In genomic region chr13:8134764-8135163, GRCm38 (mm10) we compare ENCODE assay signal across 16 mouse cellular contexts.
"Had no signal": no experiment of that assay in that cellular context is flagged by ENCODE, and none has a peak within 500 bp of the region (broad histone marks: within the 10 kb centered on the region; RNA-seq: fewer than 3 reads in every experiment).

No protein-coding gene starts in this region.

- DNase-seq: retina, postnatal 1 day; right cerebral cortex, adult 18-20 months; right cerebral cortex, postnatal 14 days; right cerebral cortex, postnatal 25 days; right cerebral cortex, postnatal 4 days; spleen, adult 18-20 months; thymus, adult 18-20 months; thymus, adult 2 months; thymus, postnatal 14 days; thymus, postnatal 25 days; thymus, postnatal 36 days had no signal

- H3K4me1 ChIP-seq: neural tube, embryonic 12.5 days; neural tube, embryonic 13.5 days; neural tube, embryonic 15.5 days; stomach, embryonic 15.5 days had no signal

- H3K27ac ChIP-seq: neural tube, embryonic 12.5 days; neural tube, embryonic 13.5 days; neural tube, embryonic 15.5 days; stomach, embryonic 15.5 days; stomach, postnatal 0 days had no signal

- H3K9ac ChIP-seq: neural tube, embryonic 12.5 days; neural tube, embryonic 13.5 days; neural tube, embryonic 15.5 days; stomach, embryonic 15.5 days had no signal

- H3K9me3 ChIP-seq: neural tube, embryonic 12.5 days; neural tube, embryonic 13.5 days; neural tube, embryonic 15.5 days; stomach, embryonic 15.5 days had no signal

- H3K36me3 ChIP-seq: neural tube, embryonic 12.5 days; neural tube, embryonic 13.5 days; neural tube, embryonic 15.5 days; stomach, embryonic 15.5 days had no signal

- H3K4me3 ChIP-seq: neural tube, embryonic 12.5 days; neural tube, embryonic 13.5 days; neural tube, embryonic 15.5 days; stomach, embryonic 15.5 days had no signal

- H3K27me3 ChIP-seq: neural tube, embryonic 12.5 days; neural tube, embryonic 13.5 days; neural tube, embryonic 15.5 days; stomach, embryonic 15.5 days had no signal
